Mouse (Mus musculus) fat pad, adult 2 months (tissue): ENCODE measurements at regions not wholly inside any gene's neighbourhood (a gene's known extent, or its start where the extent isn't known, plus 50 kb on each side); places are given as distances from the start of the nearest gene placed in this dataset.

ENCODE experiments used
- DNase-seq: peaks from one replicate; pipeline ENCODE4 v3.0.0-alpha.2; 2011; ENCODE audit warnings: low read depth, low spot score; ENCODE audit errors: extremely low read depth

GRCm38 (mm10) chr13:70903831-70904230, 62.2 kb upstream of the Adamts16 start:
- DNase-seq: no peak

- DNase-seq: no peak
These were observed 61.5 kb upstream of the Adamts16 start for GRCm38 (mm10) chr13:70903150-70903549.

- no peak for DNase-seq
These were observed 61.1 kb upstream of the Adamts16 start for GRCm38 (mm10) chr13:70902727-70903126.

- no peak for DNase-seq
These were observed 50.0 kb upstream of the Adamts16 start for GRCm38 (mm10) chr13:70891634-70892033.
